Mouse (Mus musculus): ENCODE results near the gene Camta1.

DNA sequence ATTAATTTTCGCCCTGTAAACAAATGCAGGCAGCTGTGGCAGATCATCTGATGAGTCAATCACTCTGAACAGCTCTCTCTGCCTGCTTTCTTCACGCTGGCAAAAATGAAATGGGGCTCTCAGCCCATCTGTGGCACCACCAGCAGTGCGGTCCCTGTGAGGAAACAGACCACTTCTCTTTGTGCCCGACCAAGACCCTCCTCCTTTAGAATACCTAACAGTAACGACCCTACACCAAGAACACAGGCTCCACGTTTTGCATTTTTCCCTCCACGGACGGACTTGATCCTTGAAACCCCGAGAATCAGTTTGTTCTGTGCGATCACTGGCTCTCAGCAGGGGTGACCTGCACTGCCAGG is 322.5 kb downstream of the Camta1 start:
- TF ChIP-seq CTCF (conservative IDR thresholded peaks at IDR 0.05; ENCODE audit: insufficient read depth, insufficient read length, low read depth, low read length), result no peak
- TF ChIP-seq POLR2A (IDR thresholded peaks at IDR 0.05; ENCODE audit: low read depth, low read length), result no peak
